Mouse (Mus musculus) MEL (cell line): ENCODE results near the gene Slc22a23. TPM values are rescaled to one million over a fixed set of nuclear protein-coding genes. Genes with fewer than 3 reads are reported as not detected.

Experiments used
- DNase-seq: peaks from one replicate; pipeline ENCODE4 v3.0.0; 2011; ENCODE audit warnings: low read depth, low spot score
- H3K27ac ChIP-seq: 2 replicates; pipeline ENCODE4 v1.5.1; 2012; ENCODE audit warnings: low read depth, mild to moderate bottlenecking, control low read depth, low read length, moderate library complexity; ENCODE audit not compliant: control insufficient read depth
- H3K27me3 ChIP-seq, 2 experiments: fragments of 150-350 bp in 1 of 2; sonication (generic) in 1 of 2; 2 replicates each; pipeline ENCODE4 v1.6.1; 2012; ENCODE audit warnings: low read length in 2 of 2, mild to moderate bottlenecking in 2 of 2, improper control_type of control experiment in 1 of 2, moderate library complexity in 1 of 2; ENCODE audit not compliant: insufficient read depth in 2 of 2, control insufficient read depth in 1 of 2
- H3K36me3 ChIP-seq, 2 experiments: 2 replicates each; pipeline ENCODE4 v1.6.1; 2012 to 2014; ENCODE audit warnings: low read length in 2 of 2, improper control_type of control experiment in 1 of 2, inconsistent platforms in 1 of 2, mild to moderate bottlenecking in 1 of 2; ENCODE audit not compliant: insufficient read depth in 2 of 2, control insufficient read depth in 1 of 2
- H3K4me1 ChIP-seq, 2 experiments: fragments of 150-350 bp in 1 of 2; sonication (generic) in 1 of 2; 2 replicates each; pipeline ENCODE4 v1.6.1; 2012; ENCODE audit warnings: low read length in 2 of 2, improper control_type of control experiment in 1 of 2, mild to moderate bottlenecking in 1 of 2; ENCODE audit not compliant: insufficient read depth in 2 of 2, control insufficient read depth in 1 of 2
- H3K4me3 ChIP-seq, 2 experiments: fragments of 150-350 bp in 1 of 2; sonication (generic) in 1 of 2; 2 replicates each; pipeline ENCODE4 v1.5.1; 2012; ENCODE audit warnings: low read depth in 2 of 2, low read length in 2 of 2, mild to moderate bottlenecking in 2 of 2, moderate library complexity in 2 of 2, control low read depth in 1 of 2, improper control_type of control experiment in 1 of 2; ENCODE audit not compliant: control insufficient read depth in 1 of 2, insufficient read depth in 1 of 2
- H3K79me2 ChIP-seq: 2 replicates; pipeline ENCODE4 v1.6.1; 2012; ENCODE audit warnings: mild to moderate bottlenecking, low read length, moderate library complexity; ENCODE audit not compliant: control insufficient read depth, poor library complexity, insufficient read depth
- H3K9ac ChIP-seq: 2 replicates; pipeline ENCODE4 v1.6.1; 2012; ENCODE audit warnings: low read depth, mild to moderate bottlenecking, control low read depth, low read length, moderate library complexity; ENCODE audit not compliant: control insufficient read depth, poor library complexity, severe bottlenecking
- H3K9me3 ChIP-seq: fragments of 150-350 bp; sonication (generic); replicated peaks from 2 replicates; pipeline ENCODE4 v1.6.1; 2012; ENCODE audit warnings: mild to moderate bottlenecking, low read length, improper control_type of control experiment, moderate library complexity; ENCODE audit not compliant: insufficient read depth
- CHD1 ChIP-seq: IDR thresholded peaks from 2 replicates; pipeline ENCODE4 v1.6.1; 2012; ENCODE audit warnings: low read depth, mild to moderate bottlenecking, inconsistent platforms, low read length, improper control_type of control experiment
- CHD2 ChIP-seq: IDR thresholded peaks from 2 replicates; pipeline ENCODE4 v1.6.1; 2011; ENCODE audit warnings: low read length, improper control_type of control experiment
- CTCF ChIP-seq, 3 experiments: IDR thresholded peaks in 2 of 3; conservative IDR thresholded peaks in 1 of 3; 2 replicates each; pipeline ENCODE4 v1.5.1; 2011 to 2012; ENCODE audit warnings: low read length in 3 of 3, low read depth in 2 of 3, mild to moderate bottlenecking in 2 of 3, improper control_type of control experiment in 1 of 3, inconsistent platforms in 1 of 3, mixed read lengths in 1 of 3, moderate library complexity in 1 of 3; ENCODE audit not compliant: control insufficient read depth in 1 of 3, insufficient read depth in 1 of 3, poor library complexity in 1 of 3, severe bottlenecking in 1 of 3
- ELF1 ChIP-seq: IDR thresholded peaks from 2 replicates; pipeline ENCODE4 v1.6.1; 2014; ENCODE audit warnings: low read depth, mild to moderate bottlenecking, inconsistent platforms, low read length, improper control_type of control experiment, moderate library complexity
- EP300 ChIP-seq, 2 experiments: IDR thresholded peaks; 2 replicates each; pipeline ENCODE4 v1.6.1; 2011; ENCODE audit warnings: improper control_type of control experiment in 2 of 2, low read length in 2 of 2, low read depth in 1 of 2, mild to moderate bottlenecking in 1 of 2
- ETS1 ChIP-seq: IDR thresholded peaks from 2 replicates; pipeline ENCODE4 v1.6.1; 2012; ENCODE audit warnings: low read depth, mild to moderate bottlenecking, inconsistent platforms, low read length, improper control_type of control experiment, moderate library complexity
- GATA1 ChIP-seq: IDR thresholded peaks from 2 replicates; pipeline ENCODE4 v1.6.1; 2011; ENCODE audit warnings: low read depth, low read length, improper control_type of control experiment
- HCFC1 ChIP-seq: IDR thresholded peaks from 2 replicates; pipeline ENCODE4 v1.6.1; 2012; ENCODE audit warnings: low read depth, mild to moderate bottlenecking, inconsistent platforms, low read length, improper control_type of control experiment, moderate library complexity
- MAX ChIP-seq: IDR thresholded peaks from 2 replicates; pipeline ENCODE4 v1.6.1; 2011; ENCODE audit warnings: low read length, improper control_type of control experiment
- MEF2A ChIP-seq: IDR thresholded peaks from 2 replicates; pipeline ENCODE4 v1.6.1; 2014; ENCODE audit warnings: low read depth, mild to moderate bottlenecking, inconsistent platforms, low read length, improper control_type of control experiment; ENCODE audit not compliant: poor library complexity, insufficient replicate concordance, severe bottlenecking; ENCODE audit errors: extremely low read depth
- MYB ChIP-seq: IDR thresholded peaks from 2 replicates; pipeline ENCODE4 v1.6.1; 2011; ENCODE audit warnings: mild to moderate bottlenecking, low read depth, low read length, improper control_type of control experiment
- NRF1 ChIP-seq: IDR thresholded peaks from 2 replicates; pipeline ENCODE4 v1.6.1; 2014; ENCODE audit warnings: low read depth, mild to moderate bottlenecking, inconsistent platforms, low read length, improper control_type of control experiment, moderate library complexity; ENCODE audit not compliant: poor library complexity, insufficient read depth, severe bottlenecking
- RCOR1 ChIP-seq: IDR thresholded peaks from 2 replicates; pipeline ENCODE4 v1.6.1; 2012; ENCODE audit warnings: low read depth, mild to moderate bottlenecking, inconsistent platforms, low read length, improper control_type of control experiment
- SIN3A ChIP-seq: IDR thresholded peaks from 2 replicates; pipeline ENCODE4 v1.6.1; 2012; ENCODE audit warnings: low read length, improper control_type of control experiment, inconsistent platforms
- TCF12 ChIP-seq: IDR thresholded peaks from 2 replicates; pipeline ENCODE4 v1.6.1; 2014; ENCODE audit warnings: low read depth, mild to moderate bottlenecking, inconsistent platforms, low read length, improper control_type of control experiment, moderate library complexity
- UBTF ChIP-seq: IDR thresholded peaks from 2 replicates; pipeline ENCODE4 v1.6.1; 2012; ENCODE audit warnings: low read depth, mild to moderate bottlenecking, inconsistent platforms, low read length, improper control_type of control experiment, moderate library complexity, borderline replicate concordance; ENCODE audit not compliant: insufficient read depth
- ZC3H11A ChIP-seq: IDR thresholded peaks from 2 replicates; pipeline ENCODE4 v1.6.1; 2012; ENCODE audit warnings: low read depth, mild to moderate bottlenecking, inconsistent platforms, low read length, improper control_type of control experiment
- polyA plus RNA-seq, 2 experiments: library from polyadenylated mRNA; stranded (reverse) in 1 of 2; unstranded in 1 of 2; fragments of >175 nt in 1 of 2; fragments of >200 nt in 1 of 2; gene quantifications; 2 replicates each; pipeline versions ENCODE4 v1.2.1 to v1.2.4; 2012; ENCODE audit warnings: low replicate concordance in 2 of 2, low read depth in 1 of 2; ENCODE audit not compliant: insufficient read length in 2 of 2, insufficient read depth in 1 of 2, missing spikeins in 1 of 2
- total RNA-seq: library from RNA; depleted of rRNA; stranded (reverse); fragments of 300-350 nt; gene quantifications from 2 replicates; pipeline ENCODE4 v1.2.3, GENCODE M21; 2012

Slc22a23 gene
- total and polyA plus RNA-seq, 3 experiments, result 22.2 to 24.3 TPM; not detected in 1

DNA sequence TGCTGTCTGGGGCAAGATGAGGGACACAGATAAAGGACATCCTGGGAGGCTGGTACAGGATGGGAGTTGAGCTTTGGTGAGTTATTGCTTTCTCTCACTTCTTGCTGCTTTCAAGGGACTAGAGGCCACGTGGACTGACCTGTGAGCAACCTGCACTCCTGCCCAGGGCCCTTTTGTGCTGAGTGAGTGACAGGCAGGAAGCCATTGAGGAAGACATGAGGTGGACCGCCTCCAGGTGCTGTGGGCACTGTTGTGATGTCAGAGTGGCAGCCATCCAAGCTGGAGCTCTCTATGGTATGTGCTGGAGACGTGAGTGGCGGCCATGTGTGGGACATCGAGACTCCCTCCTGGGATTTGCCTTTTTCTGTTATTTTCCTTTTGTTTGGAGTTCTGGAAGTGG lies 163.4 kb downstream of the Slc22a23 start:
- TF ChIP-seq MAX, result no peak
- Histone ChIP-seq H3K27ac (no peak overlapping the region), H3K36me3 (peaks cover 0 to 7% of the 10 kb centered on the region in 2 experiments; a peak in 2 of 4 replicates), H3K4me3 (no peak overlapping the region), H3K9me3 (no peaks in the 10 kb centered on the region), H3K79me2 (no peaks in the 10 kb centered on the region), H3K4me1 (no peaks in the 10 kb centered on the region), H3K9ac (no peak overlapping the region), H3K27me3 (no peaks in the 10 kb centered on the region)
- no peak for DNase-seq

- no peak overlapping the region for H3K9ac ChIP-seq
- no peaks in the 10 kb centered on the region for H3K4me1 ChIP-seq
- TF ChIP-seq TCF12 (no peak), CHD1 (no peak), CTCF (IDR thresholded peaks at IDR 0.05 in 2 of 3, conservative IDR thresholded peaks at IDR 0.05 in 1 of 3; ENCODE audit: control insufficient read depth in 1 of 3, insufficient read depth in 1 of 3, low read depth in 2 of 3, low read length in 3 of 3, poor library complexity in 1 of 3, severe bottlenecking in 1 of 3) (no peak), HCFC1 (no peak), ETS1 (no peak), MYB (no peak), SIN3A (no peak), NRF1 (no peak), GATA1 (no peak), CHD2 (no peak), ELF1 (no peak), UBTF (no peak), ZC3H11A (no peak), MEF2A (no peak), MAX (no peak), EP300 (IDR thresholded peaks at IDR 0.05; ENCODE audit: low read depth in 1 of 2, low read length in 2 of 2) (no peak), RCOR1 (no peak)
- no peaks in the 10 kb centered on the region for H3K27me3 ChIP-seq
- no peak overlapping the region for H3K27ac ChIP-seq
- no peaks in the 10 kb centered on the region; a peak in 3 of 4 replicates for H3K36me3 ChIP-seq
- no peak overlapping the region for H3K4me3 ChIP-seq
- DNase-seq, result no peak
- no peaks in the 10 kb centered on the region for H3K9me3 ChIP-seq
- H3K79me2 ChIP-seq, result no peaks in the 10 kb centered on the region
These were observed 171.0 kb downstream of the Slc22a23 start for GRCm38 (mm10) chr13:34174025-34174424.
